Mouse (Mus musculus) liver, embryonic 14 days (tissue): ENCODE results near the gene Klra17. TPM values are rescaled to one million over a fixed set of nuclear protein-coding genes. Genes with fewer than 3 reads are reported as not detected.

Experiments
- polyA plus RNA-seq: library from polyadenylated mRNA; depleted of rRNA; stranded (reverse); fragments of >200 nt; gene quantifications from 2 replicates; pipeline ENCODE4 v1.2.3, GENCODE M21; 2012; rRNA removed

The Klra17 gene
- 0.02 TPM in 2 replicates for polyA plus RNA-seq

DNA sequence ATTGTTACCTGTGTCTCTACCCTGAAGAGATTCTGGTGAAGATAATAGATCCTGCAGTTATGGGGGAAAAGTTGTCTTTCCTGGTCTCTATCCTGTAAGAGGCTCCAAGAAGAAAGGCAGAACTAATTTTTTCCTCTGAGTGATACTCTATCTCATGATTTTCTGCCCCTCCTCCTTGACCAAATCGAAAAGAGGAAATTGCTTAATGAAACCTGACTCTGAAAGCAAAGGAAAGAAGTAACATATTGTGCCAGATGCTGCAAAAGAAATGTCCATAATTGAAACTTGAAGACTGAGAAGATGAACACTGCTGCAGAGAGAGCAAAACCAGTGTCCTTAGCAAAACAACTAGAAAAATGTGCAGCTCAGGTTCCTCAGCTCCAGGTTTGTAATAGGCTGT lies at the start of gene Klra17:
Gene Klra17, minus strand, starts transcription at position 124 of the 400 bp plus-strand sequence.

DNA sequence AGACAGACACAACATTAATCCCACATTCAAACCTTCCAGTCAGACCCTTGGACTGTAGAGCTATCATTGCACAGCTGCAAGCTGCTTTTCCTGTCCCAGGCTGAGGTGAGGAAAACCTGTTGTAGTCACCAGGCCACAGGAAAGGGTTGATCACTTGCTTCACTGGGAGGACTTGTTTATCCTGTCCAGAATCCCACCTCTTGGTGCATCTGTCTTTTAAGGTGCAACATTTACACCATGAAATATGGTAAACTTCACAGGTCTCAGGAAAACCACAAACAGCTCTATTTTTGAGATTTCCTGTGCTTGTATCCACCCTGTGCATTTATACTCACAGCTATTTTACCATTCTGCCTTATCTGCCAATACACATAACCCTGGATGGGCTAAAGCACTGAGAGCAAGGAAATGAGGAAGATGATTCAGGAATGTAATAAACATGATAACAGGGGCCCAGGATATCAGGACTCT lies 41.0 kb upstream of the Klra17 start, which contains the start of gene Klra5:
Gene Klra5, minus strand, starts transcription at position 175 of the 471 bp plus-strand sequence.

DNA sequence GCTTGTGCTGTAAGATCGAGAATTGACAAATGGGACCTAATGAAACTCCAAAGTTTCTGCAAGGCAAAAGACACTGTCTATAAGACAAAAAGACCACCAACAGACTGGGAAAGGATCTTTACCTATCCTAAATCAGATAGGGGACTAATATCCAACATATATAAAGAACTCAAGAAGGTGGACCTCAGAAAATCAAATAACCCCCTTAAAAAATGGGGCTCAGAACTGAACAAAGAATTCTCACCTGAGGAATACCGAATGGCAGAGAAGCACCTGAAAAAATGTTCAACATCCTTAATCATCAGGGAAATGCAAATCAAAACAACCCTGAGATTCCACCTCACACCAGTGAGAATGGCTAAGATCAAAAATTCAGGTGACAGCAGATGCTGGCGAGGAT lies 14.1 kb downstream of the Klra17 start, which contains the start of gene Gm17631:
Gene Gm17631, plus strand, starts transcription at position 301 of the 400 bp plus-strand sequence.

DNA sequence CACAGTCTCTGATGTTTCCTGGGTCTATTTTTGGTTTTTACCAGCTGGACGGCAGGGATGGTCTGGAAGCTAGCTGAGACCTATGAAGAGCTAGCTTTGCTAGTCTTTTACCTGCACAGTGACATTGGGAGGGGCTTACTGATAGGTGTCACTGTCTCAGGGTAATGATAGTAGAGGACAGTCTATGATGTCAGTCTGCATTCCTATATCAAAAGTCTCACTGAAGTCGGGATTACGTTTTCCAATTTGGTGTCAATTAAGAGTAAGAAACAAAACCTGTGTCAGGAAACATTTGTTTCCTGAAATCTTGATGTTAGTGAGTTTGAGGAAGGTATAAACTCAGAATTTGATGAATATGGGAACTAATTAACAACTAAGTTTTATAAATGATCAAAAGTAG lies 92.3 kb downstream of the Klra17 start, which contains the start of gene Gm156:
Gene Gm156, minus strand, starts transcription at position 101 of the 400 bp plus-strand sequence.

Other genes starting within 250 kb of the Klra17 start
- not detected in 2 replicates for gene Klrc3, start 233.3 kb downstream of the Klra17 start, polyA plus RNA-seq
- 0.01 TPM in 1 of 2 replicates, not detected in the other for gene Klrc2, start 216.0 kb downstream of the Klra17 start, polyA plus RNA-seq
- gene Klrc1, start 197.7 kb downstream of the Klra17 start, polyA plus RNA-seq, result 0.05 and 0.06 TPM in 2 replicates
- gene Klri1, start 159.5 kb downstream of the Klra17 start, polyA plus RNA-seq, result 0.03 TPM in 1 of 2 replicates, not detected in the other
- gene Klri2, start 136.2 kb downstream of the Klra17 start, polyA plus RNA-seq, result 0.01 TPM in 2 replicates
- not detected in 2 replicates for gene Gm156, start 92.4 kb downstream of the Klra17 start, polyA plus RNA-seq
- gene Gm17631, start 14.0 kb downstream of the Klra17 start, polyA plus RNA-seq, result not detected in 2 replicates
- not detected in 2 replicates for gene Klra5, start 41.0 kb upstream of the Klra17 start, polyA plus RNA-seq
- gene Klra6, start 150.3 kb upstream of the Klra17 start, polyA plus RNA-seq, result not detected in 2 replicates
- gene Klra4, start 190.6 kb upstream of the Klra17 start, polyA plus RNA-seq, result not detected in 2 replicates